Mouse (Mus musculus): ENCODE results near the gene Scn8a.

Scn8a gene

DNA sequence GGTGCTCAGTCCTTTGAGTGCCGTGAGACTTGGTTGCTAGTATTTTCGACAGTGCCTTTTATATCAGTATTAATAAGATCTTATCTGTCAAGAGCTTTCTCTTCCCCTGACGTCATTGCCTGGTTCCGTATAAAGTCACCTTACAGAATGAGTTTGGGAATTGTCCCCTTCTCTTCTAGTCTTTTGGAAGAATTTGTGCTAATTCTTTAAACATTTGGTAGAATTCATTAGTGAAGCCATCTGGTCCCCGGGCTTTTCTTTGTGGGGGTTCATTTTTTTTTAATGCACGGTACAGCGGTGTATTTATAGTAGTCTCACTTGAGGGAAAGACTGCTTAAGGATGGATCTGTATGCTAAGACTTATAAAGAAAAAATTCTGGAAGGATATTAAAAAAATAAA lies 84.3 kb downstream of the Scn8a start:
- no peak for DNase-seq (ENCODE audit: extremely low spot score, low read depth, low spot score)

DNA sequence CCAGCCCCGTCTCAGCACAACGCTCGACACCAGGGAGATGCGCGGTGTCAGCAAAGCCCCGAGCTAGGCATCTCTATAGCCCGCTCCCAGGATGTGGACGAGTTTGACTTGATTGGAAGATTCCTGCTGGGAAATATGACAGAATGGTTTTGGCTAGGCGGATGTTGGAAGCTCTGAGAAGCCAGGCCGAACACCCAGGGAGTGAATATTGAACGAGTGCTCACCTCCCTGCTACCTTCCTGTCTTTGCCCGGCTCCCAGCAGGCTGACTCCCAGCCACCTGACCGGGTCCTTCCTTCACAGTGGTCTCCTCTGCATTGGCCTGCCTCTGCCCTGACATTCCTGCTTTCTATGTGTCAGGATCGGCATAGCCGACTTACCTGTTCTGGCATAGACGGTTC lies 85.1 kb downstream of the Scn8a start:
- no peak for DNase-seq (ENCODE audit: extremely low spot score, low read depth, low spot score)

DNA sequence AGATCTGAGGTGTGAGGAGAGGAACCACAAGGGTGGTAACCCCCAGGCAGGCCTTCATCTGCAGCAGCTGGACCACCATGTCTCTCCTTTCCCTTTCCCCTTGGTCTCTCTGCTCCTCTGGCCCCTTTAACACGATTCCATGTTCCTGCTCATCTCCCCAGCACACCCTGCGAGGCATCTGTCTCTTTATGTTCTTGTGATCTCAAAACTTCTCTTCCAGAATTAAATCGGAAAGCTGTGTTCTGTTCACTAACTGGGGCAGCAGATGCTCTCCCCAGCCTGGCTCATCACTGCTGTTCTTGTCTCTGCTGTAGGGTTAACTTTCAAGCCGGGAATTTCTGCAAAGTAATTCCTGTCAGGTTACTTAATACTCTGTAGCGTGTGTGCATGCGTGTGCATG lies 91.3 kb downstream of the Scn8a start:
- DNase-seq (ENCODE audit: extremely low spot score, low read depth, low spot score): no peak

DNA sequence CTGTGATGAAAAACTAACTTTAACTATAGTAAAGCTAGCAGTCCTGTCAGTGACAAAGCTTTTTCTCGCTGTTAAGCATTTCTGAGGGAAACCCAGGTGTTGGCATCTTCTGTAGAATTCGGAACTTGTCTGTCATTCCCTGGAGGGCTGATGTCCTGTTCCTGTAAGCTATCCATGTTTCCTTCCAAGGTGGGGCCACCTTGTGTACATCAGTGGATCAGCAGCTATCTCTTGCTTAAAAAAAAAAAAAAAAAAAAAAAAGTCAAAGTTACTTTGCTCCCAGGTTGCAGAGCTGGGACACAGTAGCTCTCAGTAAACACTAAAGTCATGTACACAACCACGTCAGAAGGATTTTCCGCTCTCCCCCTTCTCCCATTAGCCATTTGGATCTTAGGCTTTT lies 91.9 kb downstream of the Scn8a start:
- no peak for DNase-seq (ENCODE audit: extremely low spot score, low read depth, low spot score)

DNA sequence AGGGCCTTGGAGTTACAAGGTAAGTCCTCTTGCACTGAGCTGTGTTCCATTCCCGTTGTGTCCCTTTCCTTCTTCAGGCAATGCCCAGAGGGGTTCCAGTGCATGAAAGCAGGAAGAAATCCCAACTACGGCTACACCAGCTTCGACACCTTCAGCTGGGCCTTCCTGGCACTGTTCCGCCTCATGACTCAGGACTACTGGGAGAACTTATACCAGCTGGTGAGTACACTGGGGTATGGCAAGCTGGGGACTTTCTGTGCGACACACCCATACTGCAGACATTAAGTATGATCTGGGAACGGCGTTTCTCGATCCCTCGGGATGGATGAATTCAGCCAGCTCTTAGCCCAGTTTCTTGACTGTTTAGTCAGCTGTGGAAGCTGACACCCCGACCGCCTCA lies 101.8 kb downstream of the Scn8a start:
- DNase-seq (ENCODE audit: extremely low spot score, low read depth, low spot score): no peak

DNA sequence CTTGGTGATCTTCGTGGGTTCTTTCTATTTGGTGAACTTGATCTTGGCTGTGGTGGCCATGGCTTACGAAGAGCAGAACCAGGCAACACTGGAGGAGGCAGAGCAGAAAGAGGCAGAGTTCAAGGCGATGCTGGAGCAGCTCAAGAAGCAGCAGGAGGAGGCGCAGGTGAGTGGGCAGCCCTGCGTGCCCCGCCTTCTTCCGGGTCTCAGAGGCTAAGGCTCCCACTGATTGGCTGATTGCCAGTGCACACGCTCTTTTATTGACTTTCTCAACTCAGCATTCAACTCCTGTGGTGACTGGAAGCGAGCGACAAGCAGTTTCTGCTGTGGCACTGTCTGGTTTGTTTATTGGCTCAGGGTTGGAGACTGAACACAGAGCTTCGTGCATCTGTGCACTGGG lies 103.1 kb downstream of the Scn8a start:
- DNase-seq (ENCODE audit: extremely low spot score, low read depth, low spot score): no peak

DNA sequence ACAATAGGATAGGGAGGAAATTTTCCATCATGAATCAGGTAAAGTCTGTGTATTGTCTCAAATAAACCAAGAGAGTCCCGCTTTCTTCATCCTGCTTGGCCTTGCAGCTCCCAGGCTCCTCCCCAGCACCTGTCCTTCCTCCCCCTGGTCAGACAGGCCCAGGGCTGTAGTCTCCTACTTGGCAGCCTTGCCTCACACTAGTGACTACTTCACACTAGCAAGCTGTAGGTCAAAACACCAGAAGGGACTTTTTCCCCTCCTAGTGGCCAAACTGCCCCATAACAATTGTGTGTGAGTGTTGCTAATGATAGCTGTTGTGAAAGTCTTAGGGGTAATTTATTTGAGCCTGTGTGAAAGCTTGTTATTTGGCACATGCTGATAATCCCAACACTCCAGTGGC lies 105.0 kb downstream of the Scn8a start:
- no peak for DNase-seq (ENCODE audit: extremely low spot score, low read depth, low spot score)

DNA sequence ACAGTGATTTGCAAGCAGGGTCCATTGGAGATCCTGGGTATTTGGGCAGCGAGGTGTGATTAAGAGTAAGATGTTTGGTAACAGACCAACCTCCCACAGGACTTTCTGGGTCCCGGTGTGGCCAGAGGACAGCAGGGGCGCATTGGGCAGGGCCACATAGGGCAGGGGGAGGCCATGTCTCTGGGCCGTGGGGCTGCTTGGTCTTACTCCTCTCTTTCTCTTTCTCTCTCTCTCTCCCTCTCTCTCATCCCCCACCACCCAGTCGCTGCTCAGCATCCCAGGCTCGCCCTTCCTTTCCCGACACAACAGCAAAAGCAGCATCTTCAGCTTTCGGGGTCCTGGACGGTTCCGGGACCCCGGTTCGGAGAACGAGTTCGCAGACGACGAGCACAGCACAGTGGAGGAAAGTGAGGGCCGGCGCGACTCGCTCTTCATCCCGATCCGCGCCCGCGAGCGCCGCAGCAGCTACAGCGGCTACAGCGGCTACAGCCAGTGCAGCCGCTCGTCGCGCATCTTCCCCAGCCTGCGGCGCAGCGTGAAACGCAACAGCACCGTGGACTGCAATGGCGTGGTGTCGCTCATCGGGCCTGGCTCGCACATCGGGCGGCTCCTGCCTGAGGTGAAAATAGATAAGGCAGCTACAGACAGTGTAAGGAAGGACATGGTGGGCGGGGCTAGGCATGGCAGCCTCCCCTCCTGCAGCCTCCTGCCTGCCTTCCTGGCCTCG lies 113.9 kb downstream of the Scn8a start:
- DNase-seq (ENCODE audit: extremely low spot score, low read depth, low spot score): no peak

DNA sequence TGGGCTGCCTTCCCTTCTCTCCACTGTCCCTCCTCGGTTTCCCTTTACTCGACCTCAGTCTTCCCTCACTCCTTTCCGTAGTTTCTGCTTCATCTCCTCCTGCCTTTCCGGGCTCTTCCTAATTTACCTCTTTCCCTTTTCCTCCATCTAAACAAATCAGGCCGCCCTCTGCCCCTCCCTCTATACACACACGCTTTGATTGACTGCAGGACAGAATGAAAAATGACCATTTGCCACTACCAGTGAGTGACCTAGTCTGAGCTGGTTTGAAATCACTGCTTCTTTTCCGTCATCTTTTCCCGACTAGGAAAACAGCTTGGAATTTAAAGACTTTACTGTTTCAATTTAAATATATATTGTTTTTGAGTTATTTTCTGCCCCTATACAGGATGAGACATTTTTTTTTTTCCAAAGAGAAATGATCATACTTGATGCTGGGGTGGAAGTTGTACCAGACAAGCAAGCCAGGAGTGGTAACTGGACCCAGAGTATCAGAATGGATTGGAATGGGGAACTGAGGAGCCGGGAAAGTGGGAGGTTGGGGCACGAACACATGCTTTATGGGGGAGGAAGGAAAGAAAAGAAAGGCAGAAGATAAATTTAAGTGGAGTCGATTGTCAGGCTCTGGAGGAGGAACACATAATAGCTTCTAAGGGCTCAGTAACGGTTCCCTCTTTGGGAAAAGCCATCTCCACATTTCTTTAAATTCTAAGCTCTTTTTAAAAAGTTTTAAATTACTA lies 114.7 kb downstream of the Scn8a start:
- no peak for DNase-seq (ENCODE audit: extremely low spot score, low read depth, low spot score)

DNA sequence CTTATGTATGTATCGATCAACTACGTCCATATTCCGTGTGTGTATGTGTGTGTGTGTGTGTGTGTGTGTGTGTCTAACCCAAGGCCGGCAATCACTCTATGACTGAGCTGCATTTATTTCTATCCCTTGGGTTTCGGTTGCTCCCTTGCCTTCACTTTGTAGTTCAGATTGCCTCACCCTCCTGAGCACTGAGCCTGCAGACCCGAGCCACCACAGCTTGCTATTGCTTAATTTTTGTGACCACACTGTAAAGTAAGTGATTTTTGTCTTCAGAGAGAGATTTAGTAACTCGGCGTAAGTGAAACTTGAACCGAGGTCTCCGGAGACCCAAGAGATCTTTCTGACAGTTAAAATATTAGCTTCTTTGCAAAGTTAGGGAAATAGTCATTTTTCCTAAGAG lies 116.8 kb downstream of the Scn8a start:
- DNase-seq (ENCODE audit: extremely low spot score, low read depth, low spot score): no peak

DNA sequence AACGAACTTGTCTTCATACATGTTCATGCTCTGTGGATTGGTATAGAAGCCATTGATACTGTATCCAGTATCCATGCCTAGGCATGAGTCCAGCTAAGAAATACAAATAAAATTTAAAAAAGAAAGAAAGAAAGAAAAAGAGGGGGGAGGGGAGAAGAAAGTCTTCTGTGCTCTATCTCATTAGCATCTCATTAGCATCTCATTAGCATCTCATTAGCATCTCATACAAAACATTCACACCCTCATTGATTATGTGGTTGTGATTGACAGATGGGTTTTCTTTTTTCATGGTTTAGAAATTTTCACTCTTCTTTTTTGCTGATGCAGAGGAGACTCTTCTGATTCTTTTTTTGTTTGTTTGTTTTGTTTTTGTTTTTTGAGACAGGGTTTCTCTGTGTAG lies 117.4 kb downstream of the Scn8a start:
- DNase-seq (ENCODE audit: extremely low spot score, low read depth, low spot score): no peak

DNA sequence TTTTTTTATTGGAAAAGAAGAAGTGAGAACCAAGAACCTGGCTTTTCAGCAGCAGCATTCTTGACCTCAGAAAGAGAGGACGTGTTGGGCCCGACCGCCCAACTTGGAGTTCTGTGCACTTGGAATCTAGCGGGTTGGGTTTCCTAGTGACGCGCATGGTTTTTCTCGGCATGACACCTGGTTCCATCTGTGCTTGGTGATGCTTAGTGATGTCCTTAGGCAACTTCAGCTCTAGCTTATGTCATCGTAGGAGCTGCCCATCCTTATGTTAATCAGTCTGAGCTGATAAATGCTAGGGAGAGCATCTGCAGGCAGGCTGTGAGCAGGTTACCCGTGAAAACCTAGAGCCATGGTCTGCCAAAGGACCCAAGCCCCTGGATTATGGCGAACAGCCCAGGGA lies 120.6 kb downstream of the Scn8a start:
- DNase-seq (ENCODE audit: extremely low spot score, low read depth, low spot score): no peak

DNA sequence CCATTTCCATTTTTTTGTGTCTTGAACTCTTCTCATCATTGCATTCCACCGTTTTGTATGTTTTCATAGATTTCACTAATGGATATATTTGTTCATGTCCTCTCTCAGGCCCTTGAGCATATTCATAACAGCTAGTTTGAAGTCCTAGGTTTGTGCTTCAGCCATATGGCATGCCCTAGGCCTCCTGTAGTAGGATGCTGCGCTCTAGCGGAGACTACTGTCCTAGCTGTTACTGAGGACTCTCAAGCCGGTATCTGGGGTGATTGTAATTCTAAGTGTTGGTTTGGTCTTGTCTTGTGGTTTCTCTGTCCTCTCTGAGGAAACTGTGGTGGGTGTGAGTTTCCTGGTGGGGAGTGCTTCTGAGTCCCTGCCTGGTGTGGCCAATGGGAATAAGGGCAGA lies 127.4 kb downstream of the Scn8a start:
- DNase-seq (ENCODE audit: extremely low spot score, low read depth, low spot score): no peak

DNA sequence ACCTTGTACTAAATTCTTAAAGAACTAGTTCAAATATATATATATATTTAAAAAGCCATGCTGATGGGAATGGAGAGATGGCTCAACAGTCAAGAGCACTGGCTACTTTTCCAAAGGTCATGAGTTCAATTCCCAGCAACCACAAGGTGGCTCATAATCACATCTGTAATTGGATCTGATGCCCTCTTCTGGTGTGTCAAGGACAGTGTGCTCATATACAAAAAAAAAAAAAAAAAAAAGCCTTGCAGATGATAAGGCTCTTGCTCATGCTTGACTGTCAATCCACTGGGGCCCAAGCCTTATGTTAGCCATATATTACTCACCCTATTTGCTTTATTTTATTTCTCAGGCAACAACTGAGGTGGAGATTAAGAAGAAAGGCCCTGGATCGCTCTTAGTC lies 132.0 kb downstream of the Scn8a start:
- DNase-seq (ENCODE audit: extremely low spot score, low read depth, low spot score): no peak

DNA sequence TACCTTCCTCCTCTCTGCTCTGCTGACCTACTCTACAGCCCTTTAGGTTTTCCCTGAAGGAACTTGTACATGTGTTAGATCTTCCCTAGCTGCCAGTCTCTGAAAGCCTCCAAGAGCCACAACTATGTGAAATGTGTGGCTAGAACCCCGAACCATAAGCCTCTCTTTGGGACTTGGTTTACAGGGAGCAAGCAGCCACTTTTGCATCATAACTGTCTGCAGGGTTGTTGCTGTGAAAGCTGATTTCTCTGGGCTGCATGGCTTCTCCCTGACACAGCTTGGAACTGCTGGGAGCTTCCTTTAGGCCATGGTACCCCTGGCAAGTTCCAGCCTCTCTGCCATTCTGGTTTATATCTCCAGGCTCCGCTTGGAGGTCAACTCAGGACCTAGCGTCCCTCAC lies 132.8 kb downstream of the Scn8a start:
- no peak for DNase-seq (ENCODE audit: extremely low spot score, low read depth, low spot score)

DNA sequence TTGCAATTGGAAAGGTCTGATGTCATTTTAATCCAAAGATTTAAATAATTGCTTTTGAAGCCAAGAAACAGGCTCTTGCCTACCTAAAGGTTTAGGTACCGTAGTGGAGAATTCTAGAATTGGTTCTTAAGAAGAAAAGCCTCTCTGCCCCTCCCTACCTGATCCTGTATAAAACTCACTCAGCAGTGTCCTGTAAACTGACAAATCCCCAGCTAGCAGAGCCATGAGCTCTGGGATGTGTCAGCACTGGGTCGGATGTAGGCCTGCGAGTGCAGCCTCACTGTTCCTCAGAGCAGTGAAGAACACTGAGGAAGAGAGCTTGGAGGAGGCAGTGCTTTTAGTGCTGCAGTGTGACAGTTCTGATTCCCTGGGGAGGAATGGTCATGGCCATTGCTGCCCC lies 134.9 kb downstream of the Scn8a start:
- no peak for DNase-seq (ENCODE audit: extremely low spot score, low read depth, low spot score)

DNA sequence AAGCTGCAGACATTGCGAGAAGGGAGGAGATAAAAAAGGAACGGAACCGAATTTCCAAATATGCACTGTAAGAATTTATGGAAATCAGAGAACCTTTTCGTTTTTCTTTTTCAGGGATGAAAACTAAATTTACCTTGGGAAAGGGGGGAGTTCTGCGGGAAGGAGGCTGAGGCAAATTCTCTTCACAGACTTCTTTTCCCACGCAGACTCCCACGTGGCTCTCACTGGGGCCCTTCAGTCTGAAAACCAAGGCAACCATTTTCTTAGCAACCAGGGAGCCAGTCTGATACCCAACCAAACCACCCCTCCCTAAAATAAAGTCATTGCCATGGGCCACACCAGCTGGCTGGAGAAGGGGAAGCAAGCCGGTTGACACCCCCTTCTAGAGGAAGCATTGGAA lies 136.1 kb downstream of the Scn8a start:
- no peak for DNase-seq (ENCODE audit: extremely low spot score, low read depth, low spot score)

DNA sequence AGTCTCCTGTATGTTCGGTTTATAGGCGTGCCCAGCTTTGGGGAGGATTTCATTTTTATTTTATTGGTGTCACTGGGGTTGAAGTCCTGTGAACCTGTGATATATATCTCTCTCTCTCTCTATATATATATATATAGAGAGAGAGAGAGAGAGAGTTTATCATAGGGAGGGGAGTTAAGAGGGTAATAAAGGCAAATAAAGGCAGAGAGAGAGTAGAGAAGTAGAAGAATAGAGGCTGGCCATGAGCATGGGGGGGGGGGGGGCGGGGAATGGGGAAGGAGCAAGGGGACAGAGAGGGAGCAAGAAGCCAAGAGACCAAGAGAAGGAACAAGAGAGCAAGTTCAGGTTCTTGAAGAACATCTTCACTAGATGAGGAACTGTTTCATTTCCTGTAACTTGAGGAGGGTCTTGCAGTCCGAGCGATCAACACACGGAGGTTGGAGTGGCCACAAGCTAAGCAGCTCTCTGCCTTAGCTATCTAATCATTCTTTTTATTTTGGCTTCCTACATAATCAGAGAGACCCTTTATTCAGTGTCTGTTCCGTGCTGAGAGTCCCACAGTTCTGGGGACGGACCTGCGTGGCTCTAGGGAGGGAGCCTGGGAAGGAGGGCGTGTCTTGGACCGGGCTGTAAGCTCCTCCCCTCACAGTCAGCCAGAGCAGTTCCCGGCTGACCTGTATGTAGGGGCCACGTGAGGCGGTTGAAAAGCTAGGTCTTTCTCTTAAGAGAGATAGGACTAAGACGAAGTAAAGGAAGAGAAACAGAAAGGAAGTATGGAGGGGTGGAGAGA lies 136.8 kb downstream of the Scn8a start:
- no peak for DNase-seq (ENCODE audit: extremely low spot score, low read depth, low spot score)

DNA sequence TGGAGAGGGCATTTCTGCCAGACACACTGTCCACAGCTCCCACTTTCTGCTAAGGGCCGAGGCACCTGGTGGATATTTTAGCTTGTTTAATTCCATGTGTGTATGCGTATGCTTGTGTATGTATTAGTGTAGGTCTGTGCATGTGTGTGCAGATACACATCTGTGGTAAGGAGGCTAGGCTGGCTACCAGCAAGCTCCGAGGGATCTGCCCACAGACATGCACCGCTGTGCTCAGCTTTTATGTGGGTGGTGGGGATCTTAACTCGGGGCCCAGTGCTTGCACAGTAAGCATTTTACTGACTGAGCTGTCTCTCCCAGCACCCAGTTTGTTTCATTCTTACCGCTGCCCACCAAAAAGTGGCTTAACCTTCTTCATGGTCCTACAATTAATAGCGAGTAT lies 137.6 kb downstream of the Scn8a start:
- no peak for DNase-seq (ENCODE audit: extremely low spot score, low read depth, low spot score)

DNA sequence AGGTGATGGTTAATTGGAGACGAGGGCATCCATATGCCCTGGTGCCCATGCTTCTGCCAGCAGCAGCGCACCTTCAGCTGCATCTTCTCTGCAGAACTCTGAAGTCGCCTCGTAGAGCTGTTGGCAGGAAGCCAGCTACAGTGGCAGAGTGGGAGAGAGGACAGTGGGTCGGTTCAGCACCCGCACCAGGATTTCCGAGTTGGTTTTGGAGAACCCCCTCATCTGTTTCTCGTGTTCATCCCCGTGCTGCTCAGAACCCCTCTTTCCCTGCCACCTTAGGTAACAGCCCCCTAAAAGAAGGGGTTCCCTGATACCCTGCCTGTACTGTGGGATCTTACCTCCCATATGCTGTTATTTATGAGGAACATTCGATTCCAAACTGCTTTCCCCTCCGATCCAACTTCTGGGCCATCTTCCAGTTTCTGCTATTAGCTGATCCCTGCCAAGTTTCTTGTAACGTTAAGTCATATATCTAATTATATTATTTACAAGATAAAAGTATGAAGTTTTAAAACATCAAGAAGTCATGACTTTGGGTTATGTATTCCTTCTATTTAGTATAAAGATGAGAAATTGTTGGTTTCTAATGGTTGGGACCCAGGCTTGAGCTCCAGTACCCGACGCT lies 138.8 kb downstream of the Scn8a start:
- no peak for DNase-seq (ENCODE audit: extremely low spot score, low read depth, low spot score)

DNA sequence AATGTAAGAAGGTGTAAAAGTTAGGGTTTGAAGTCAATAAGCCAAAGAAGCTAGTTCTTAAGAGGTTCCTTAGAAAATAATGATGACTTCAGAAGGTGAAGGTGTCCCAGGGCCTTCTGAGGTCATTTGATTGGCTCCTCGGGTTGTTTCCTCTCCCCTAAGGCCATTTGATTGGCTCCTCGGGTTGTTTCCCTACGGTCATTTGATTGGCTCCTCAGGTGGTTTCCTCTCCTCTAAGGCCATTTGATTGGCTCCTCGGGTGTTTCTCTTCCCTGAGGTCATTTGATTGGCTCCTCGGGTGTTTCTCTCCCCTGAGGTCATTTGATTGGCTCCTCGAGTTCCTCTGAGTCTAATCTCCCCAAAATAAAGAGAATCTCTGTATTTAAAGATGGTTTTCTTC lies 141.7 kb downstream of the Scn8a start:
- DNase-seq (ENCODE audit: extremely low spot score, low read depth, low spot score): no peak

DNA sequence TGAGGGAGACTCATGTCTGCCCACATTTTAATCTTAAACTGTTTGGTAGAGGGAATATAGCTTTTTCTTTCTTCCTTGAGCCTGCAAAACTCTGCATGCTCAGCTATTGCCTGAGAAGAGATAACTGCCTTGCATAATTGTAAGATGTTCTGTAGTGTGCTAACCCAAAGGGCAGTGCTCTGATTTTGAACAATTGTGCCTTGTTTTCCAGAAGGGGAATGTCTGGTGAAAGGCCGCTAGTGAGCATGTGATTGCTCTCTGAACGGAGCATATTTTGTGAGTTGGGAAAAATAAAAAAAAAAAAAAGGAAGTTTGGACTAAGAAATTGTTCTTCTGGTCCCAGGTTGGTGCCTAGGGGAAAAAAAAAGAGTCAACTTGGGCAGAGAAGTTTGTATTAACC lies 159.3 kb downstream of the Scn8a start:
- no peak for DNase-seq (ENCODE audit: extremely low spot score, low read depth, low spot score)

Measured in hindlimb bud, embryonic 11.5 days (tissue).